Mouse (Mus musculus) G1E (cell line): ENCODE measurements around the gene Olig1.

Experiments
- CTCF ChIP-seq: IDR thresholded peaks from 2 replicates; pipeline ENCODE4 v1.5.1; 2012; ENCODE audit warnings: low read depth, low read length, inconsistent platforms, mixed read lengths
- GATA1 ChIP-seq: IDR thresholded peaks from 2 replicates; pipeline ENCODE4 v1.6.1; 2012; ENCODE audit warnings: borderline replicate concordance, low read length, inconsistent platforms, mixed read lengths
- POLR2AphosphoS5 ChIP-seq: IDR thresholded peaks from 2 replicates; pipeline ENCODE4 v1.6.1; 2012; ENCODE audit warnings: low read depth, low read length, inconsistent platforms; ENCODE audit not compliant: insufficient replicate concordance
- TAL1 ChIP-seq: conservative IDR thresholded peaks from 2 replicates; pipeline ENCODE4 v1.6.1; 2012; ENCODE audit warnings: low read depth, low read length, inconsistent platforms, mixed read lengths

DNA sequence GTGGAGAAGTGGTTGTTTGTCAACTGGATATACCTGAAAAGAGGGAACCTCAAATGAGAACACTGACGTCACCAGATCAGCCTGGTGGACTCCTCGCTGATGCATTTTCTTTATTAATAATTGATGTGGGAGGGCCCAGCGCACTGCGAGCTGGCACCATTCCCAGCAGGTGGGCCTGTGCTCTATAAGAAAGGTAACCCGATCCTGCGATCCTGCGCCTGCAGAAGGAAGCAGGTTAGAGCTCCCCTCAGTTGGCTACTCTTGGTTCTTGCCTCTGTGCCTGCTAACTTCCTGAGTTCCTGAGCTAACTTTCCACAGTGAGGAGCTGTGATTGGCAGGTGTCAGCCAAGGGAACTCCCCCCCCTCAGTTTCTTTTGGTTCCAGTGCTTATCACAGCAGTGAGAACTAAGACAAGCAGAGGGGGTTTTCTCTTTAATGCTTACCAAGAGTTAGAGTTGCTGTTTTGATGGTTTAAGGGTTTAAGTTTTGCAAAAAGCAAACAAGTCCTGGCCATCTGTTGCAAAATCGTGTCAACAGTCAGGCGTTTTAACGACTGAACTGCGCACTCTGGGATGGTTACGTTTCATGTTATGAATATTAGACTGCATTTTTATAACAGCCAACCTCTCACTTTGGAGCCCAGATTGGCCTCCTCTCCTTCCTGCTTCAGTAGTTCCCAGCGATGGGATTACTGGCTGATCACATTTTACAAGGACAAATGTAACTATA lies 684 bp upstream of the Olig1 start:
- TF ChIP-seq CTCF (no peak), GATA1 (no peak), TAL1 (no peak), POLR2AphosphoS5 (no peak)
